Mouse (Mus musculus): ENCODE results near the gene Vps53.

Vps53 gene

GRCm38 (mm10) chr11:76050967-76051512, 128.4 kb downstream of the Vps53 start:
- no peak for DNase-seq

DNA sequence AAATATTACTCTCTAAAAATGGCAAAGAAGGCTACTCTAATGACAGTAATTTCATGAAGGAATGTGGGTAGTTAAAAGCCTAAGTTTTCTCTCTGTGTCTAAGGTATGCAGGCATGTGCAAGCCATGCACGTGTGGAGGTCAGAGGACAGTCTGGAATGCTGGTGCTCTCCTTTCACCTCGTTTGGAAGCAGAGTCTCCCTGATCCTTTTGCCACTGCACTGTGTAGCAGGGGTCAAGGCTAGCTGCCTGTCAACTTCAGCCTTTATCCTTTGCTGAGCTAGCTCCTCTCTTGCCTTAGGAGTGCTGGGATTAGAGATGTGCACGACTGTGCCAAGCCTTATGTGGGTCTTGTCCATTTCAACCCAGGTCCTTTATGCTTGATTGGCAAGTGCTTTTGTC, 128.9 kb downstream of the Vps53 start:
- DNase-seq, result no peak

- no peak for DNase-seq
Observed at GRCm38 (mm10) chr11:76045367-76045766, 134.1 kb downstream of the Vps53 start.

DNA sequence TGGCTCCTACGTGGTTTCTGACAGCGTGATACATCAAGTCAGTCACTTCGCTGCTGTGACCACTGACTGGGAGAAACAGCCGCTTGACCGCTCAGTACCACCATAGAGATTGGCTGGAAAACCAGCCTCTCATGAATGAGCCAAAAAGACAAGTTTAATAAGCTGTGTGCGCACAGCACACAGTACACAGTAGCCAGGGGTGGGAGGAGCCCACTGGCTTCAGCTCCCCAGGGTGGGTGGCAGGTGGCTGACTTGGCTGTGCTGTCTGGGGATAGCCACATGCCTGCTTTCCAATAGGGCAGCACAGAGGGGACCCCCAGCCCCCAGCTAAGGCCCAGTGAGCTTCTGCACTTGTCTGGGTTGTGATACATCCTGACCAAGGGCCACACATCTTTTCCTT, 135.0 kb downstream of the Vps53 start:
- no peak for DNase-seq

DNA sequence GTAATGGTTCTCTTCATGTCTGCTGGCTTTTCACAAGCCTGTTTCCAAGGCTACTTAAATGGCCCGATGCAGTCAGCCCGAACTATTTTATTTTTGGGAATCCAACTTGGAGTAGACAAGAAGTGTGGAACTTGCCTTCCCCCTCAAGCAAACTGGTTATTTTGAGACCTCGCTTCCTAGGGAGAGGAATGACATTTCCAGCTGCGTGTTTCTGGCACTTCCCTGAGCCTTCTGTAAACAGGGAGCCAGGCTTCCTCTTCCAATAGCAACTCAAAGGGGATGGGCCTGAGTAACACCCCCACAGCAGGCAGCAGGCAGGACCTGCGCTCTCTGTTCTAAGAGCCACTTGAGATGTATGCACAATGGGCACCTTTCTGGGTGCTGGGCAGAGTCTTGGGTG, 136.6 kb downstream of the Vps53 start:
- no peak for DNase-seq

DNA sequence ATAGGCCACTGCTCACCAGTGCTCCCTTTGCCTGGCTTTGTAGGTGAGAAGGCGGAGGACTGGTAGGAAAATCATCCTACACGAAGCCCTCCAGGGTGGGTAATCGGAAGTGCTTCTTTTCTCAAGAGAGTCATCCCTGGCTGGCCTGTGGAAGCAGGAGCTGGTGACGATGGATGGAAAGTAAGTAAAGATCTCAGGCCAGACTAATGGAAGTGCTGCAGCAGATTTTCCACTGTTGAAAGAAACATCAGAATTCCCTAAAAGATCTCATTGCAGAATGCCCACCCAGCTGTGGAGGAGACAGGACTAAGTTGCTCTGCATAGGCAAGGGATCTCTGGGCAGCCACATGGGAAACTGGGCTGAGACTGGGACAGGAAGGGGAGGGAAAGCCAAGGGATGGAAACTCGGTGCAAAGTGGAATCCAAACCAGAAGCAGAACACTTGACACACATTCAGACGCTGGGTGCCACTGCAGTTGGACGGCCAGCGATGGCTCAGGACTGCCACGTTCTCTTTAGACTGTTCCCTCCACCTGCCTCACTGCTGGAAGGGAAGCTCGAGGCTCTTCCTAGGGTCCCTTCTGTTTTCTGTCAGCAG, 137.3 kb downstream of the Vps53 start:
- no peak for DNase-seq

DNA sequence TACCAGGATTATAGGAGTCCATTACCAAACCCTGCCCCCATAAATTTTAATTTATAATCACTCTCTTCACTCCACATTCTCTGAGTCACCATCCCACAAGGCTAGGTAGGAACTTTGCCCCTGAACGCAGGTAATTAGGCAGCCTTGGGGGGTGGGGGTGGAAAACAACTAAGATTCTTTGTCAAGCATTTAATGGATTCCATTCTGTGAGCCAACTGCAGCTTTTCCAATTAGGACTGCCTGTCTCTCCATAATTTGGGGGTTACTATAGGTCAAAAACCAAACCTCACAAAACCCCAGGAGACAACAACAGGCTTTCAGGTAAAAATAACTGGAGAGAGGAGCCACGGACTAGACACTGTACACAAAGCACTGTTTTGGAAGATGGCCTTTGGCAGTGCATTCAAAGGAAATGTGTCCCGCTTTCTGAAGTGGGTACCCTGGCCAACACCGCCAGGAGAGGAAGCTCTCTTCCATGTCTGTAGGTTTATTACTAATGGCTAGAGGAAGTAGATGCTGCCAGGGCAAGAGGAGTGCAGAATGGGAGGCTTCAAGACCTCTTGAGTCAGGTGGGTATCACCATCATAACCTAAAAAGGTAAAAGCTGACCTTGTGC, 138.6 kb downstream of the Vps53 start:
- no peak for DNase-seq

- DNase-seq, result peak; percentile 11
Observed at GRCm38 (mm10) chr11:76040106-76040505, 139.3 kb downstream of the Vps53 start.

- DNase-seq, result no peak
Observed at GRCm38 (mm10) chr11:76039271-76040053, 140.0 kb downstream of the Vps53 start.

DNA sequence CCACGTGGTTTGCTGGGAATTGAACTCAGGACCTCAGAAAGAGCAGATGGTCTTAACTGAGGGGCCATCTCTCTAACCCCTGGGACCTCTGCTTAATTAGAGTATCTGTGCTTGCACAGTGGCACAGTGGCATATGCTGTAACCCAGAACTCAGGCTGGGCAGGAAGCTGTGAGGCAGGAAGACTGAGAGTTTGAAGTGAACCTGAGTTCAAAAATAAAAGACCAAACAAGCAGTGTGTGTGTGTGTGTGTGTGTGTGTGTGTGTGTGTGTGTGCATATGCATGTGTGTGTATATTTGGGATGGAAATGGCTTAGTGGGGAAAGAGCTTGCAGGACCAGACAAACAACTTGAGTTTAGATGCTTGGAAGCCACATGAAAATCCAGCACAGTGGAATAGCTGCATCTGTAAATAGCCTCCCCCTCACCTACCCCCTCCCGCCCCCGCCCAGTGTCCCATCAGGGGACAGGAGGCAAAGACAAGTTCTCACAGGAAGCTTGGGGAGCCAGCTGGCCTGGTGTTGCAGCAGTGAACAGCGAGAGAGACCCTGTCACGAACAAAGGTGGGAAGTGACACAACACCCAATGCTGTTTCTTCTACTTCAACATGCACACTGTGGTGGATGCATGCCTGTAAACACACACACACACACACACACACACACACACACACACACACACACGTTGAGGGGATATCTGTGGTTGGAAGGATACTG, 141.7 kb downstream of the Vps53 start:
- DNase-seq, result peak; percentile 34

DNA sequence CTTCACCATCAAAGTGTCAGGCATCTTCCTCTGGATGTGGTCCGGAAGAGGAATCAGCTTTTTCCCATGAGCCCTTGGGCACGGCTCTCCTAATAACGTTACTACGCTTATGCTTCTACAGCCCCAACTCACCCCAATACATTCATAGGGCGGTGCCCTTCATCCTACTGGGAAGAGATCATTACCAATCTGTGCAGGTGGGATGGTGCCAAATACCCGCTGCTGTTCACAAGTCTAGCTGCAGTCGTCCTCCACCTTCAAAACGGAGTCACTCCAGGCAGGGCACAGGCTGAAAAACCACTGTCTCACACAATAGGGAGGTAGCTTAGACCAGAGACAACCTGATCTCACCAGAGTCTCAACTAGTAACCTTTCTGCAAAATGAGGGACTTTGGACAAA, 144.3 kb downstream of the Vps53 start:
- no peak for DNase-seq

- no peak for DNase-seq
Observed at GRCm38 (mm10) chr11:76033836-76034235, 145.6 kb downstream of the Vps53 start.

DNA sequence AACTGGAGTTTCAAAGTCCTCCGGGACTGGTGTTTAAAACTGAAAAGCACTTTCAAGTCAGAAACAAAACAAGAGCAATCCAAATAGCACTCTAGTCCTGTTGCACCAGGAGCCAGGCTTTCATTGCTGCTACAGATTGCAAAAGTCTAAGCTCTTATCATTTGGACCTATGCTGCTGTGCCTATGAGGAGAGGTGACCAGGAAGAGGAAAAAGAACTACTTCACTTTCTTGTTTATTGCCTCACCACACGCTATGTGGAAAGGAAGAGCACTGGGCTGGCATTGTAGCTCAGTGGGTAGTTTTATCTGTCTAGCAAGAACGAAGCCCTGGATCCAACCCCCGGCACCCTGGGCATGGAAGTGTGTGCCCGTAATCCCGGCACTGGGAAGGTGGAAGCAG, 146.1 kb downstream of the Vps53 start:
- no peak for DNase-seq

DNA sequence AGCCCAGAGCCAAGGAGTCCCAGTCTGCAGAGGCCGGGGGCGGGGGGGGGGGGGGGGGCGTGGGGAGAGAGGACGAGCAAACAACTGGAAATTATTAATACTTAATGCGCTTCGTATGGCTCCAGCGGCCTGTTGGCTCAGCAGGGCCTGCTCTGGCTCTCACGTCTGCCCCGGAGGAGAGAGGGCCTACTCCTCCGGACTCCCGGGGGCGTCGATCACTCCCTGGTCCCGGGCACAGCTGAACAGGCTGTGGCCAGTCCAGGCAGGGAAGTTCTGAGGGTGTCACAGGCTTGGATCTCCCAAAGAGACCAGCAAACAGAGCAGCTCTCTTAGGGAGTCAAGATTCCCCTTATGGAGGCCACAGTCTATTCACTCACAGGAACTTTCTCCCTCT, 151.4 kb downstream of the Vps53 start:
- DNase-seq, result no peak

DNA sequence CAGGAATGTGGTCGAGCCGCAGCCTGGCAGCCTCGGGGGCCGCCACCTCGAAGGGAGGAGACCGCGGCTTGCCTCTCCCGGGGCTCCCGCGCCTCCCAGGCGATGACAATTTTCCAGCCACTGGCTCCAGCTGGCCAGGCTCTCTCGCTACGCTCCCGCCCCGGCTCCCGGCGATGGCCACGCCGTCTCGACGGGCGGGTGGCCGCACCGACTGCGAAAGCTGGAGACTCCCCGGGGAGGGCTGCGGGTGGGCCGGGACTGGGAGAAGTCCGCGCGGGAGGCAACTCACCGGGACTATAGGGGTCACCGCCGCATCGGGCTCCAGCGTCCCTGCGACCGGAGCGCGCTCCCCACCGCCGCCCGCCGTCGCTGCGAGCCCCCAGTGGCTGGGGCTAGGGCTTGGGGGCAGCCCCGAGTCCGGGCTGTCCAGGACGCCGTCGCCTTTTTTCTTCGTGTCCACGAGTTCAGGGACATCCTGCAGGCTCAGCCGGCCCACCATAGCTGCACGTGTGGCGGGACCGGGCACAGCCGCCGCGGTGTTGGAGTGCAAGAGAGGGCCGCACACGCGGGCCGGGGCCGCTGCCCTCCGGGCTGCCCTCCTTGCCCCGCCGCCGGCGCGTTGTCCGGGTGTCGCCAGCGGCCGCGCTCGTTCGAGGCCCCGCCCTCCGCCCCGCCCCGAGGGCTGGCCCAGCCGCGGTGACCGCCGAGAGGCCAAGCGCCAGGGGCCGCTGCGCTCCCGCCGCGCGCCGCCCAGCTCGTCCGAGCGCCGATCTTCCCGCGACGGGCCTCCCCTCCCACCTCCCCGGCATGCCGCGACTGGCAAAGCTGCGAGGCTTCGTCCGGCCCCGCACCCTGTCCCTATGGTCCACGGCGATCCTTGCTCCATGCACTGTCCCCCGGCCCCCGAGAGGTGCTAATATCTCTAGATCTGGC, 152.0 kb downstream of the Vps53 start, which contains the start of gene Rflnb:
Gene Rflnb, minus strand, starts transcription at position 644 of the 933 bp plus-strand sequence.
- DNase-seq, result peak; percentile 52

GRCm38 (mm10) chr11:76026527-76027138, 152.8 kb downstream of the Vps53 start:
- no peak for DNase-seq

DNA sequence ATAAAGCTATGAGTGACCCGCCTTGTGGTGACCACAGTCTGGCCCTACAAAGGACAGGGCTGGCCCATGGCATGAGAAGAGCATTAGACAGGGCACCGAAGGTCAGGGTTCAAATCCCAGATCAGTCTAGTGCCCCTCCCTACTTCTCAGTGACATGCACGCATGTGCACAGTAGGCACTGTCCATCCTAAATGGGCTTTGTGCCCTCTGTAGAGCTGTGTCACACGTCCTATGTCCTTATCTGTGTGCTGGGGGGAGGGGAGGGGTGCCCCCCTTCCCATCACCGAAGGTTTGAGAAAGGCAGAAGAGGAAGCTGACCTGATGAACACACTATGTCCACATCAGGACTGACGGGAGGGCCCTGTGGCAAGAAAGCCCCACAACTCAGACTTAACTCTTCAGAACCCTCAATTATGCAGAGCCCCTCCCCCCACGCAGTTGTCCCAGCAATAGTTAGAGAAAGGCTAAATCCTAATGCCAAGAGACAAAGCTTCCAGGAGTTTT, 154.3 kb downstream of the Vps53 start:
- DNase-seq, result no peak

- DNase-seq, result no peak
Observed at GRCm38 (mm10) chr11:76020916-76021315, 158.5 kb downstream of the Vps53 start.

DNA sequence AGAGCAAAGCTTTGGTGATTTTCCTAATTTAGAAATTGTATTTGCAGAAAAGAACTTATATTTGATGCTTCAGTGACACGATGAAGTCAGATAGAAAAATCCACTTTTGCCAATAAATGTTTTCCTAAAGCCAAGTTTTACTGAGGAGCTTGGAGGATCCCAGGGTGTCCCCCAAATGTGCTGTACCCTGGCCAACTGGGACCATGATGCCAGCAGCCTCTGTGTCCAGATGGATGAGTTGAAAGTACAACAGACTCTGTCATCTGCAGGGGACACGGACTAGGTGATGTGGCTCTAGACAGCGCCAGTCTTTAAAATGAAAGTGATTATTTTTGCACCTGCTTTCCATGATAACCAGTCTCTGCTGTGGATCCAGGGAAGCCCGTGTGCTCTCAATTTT, 159.6 kb downstream of the Vps53 start:
- DNase-seq, result no peak

GRCm38 (mm10) chr11:76015814-76016213, 163.6 kb downstream of the Vps53 start:
- DNase-seq, result no peak

DNA sequence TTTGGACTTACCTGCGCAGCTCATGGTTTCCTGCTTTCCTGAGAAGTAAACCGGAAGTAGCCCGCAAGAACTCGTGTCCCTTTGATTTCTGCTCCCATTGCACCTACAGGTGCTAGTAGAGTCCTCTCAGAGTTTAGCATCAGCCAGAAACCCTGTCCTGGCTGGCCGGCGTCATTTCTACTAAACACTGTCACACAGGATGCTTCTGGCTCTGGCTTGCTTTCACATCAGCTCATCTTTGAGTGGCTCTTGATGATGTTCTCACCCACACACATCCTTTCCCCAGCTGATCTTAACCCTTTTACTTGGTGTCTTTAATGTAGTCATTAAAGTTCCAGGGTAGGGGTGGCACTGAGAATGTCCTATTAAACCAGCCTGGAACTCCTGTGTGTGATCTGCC, 164.2 kb downstream of the Vps53 start:
- DNase-seq, result no peak
